Mouse (Mus musculus) lung, adult 2 months (tissue): ENCODE data around the gene Kntc1.

Source experiments
- CTCF ChIP-seq: fragments of 200-500 bp; IDR thresholded peaks from 2 replicates; pipeline ENCODE4 v1.5.1; 2011; ENCODE audit warnings: mild to moderate bottlenecking, low read length, control low read depth; ENCODE audit not compliant: insufficient read depth
- POLR2A ChIP-seq: fragments of 200-500 bp; IDR thresholded peaks from 2 replicates; pipeline ENCODE4 v1.6.1; 2011; ENCODE audit warnings: low read depth, mild to moderate bottlenecking, control low read depth, low read length, borderline replicate concordance; ENCODE audit errors: extremely low read depth

DNA sequence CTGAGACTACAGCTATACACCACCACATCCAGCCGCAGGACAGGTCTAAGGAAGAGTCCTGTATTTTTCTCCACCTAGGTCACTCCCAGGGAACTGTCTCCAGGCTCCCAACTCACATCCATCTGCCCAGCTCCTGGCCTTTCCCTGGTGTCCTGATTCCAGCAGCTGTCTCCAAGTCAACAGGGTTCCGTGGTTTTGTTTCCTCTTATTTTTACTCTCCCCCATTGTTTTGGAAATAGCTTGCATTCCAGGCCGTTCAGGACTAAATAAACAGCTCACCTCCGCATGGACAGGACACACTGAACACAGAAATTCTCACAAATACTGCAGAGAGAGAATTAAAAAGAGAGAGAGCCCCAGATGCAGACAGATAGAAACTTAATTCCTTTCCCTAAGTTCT lies 87.9 kb downstream of the Kntc1 start:
- TF ChIP-seq POLR2A (no peak), CTCF (no peak)
